Mouse (Mus musculus): ENCODE data around the gene Dennd5a. TPM values are rescaled to one million over a fixed set of nuclear protein-coding genes. Genes with fewer than 3 reads are reported as not detected.
A peak's percentile ranks its signal among the peaks of the same experiment; 100 is the strongest.

Gene Dennd5a
- polyA plus RNA-seq (2015; fragmentation: Nextera tagmentation; extraction: Ambion mirVana) = 24.7 and 27.3 TPM in 2 replicates

DNA sequence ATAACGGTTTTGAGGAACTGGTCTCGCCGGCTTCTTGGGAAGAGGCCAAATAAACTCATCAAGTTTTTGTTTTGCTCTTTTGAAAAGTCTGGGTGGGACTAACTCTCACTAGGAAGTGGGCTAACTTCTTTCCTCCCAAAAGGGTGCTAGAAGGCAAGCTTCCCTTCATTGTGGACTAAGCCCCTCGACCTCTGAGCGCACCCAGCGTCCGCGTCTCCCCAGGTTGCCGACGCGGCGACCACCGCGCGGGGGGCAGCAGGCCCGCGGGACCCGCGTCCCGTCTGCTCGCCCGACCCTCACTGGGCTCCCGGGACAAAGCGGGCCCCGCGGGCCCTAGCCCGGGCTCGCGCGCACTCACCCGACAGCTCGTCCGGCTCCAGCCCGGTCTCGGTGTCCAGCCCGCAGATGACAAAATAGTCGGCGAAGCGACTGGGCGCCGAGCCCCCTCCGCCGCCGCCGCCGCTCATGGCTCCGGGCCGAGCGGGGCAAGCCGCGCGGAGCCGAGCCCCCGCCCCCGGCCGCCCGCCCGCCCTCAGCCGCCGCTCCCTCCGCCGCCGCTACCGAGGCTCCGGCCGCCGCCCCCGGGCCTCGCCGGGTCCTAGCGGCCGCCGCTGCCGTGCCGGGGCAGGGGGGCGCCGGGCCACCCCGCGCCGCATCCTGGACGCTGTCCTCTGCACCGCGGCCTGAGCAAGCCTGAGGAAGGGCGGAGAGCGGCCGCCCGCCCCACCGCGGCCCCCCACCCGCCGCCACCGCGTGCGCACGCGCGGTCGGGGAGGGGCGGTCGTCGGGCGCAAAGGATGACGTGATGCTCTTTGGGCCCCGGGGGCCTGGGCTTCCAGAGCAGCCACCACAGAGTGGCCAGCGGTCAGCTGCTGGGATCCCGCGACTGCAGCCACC, at the start of gene Dennd5a:
Gene Dennd5a, minus strand, starts transcription at position 755 of the 897 bp plus-strand sequence.
- Histone ChIP-seq H3K27ac (ENCODE audit: low read length) (peak within 1 kb of the TSS; percentile 87), H3K9ac (ENCODE audit: low read length) (peak within 1 kb of the TSS; percentile 95), H3K4me3 (replicated peaks; ENCODE audit: low read length) (peak within 1 kb of the TSS; percentile 78), H3K36me3 (ENCODE audit: control insufficient read depth, insufficient read depth, low read length) (no peaks in the 10 kb centered on the region), H3K4me2 (ENCODE audit: low read depth, low read length) (peak within 1 kb of the TSS; percentile 72), H3K27me3 (ENCODE audit: control insufficient read depth, insufficient read depth, low read length) (no peaks in the 10 kb centered on the region), H3K9me3 (replicated peaks; ENCODE audit: control insufficient read depth, low read length) (no peaks in the 10 kb centered on the region), H3K4me1 (ENCODE audit: control insufficient read depth, insufficient read depth, low read length) (peaks cover 16% of the 10 kb centered on the region)
- peak; percentile 94 for ATAC-seq (ENCODE audit: insufficient read depth, low FRiP score)
- under 1% methylated on average over 83 of the region's 107 CpGs for WGBS

- no peaks in the 10 kb centered on the region for H3K27me3 ChIP-seq (ENCODE audit: control insufficient read depth, insufficient read depth, low read length)
- WGBS = 78% methylated on average over 6 of the region's 6 CpGs
- no peak for ATAC-seq (ENCODE audit: insufficient read depth, low FRiP score)
- H3K9me3 ChIP-seq (replicated peaks; ENCODE audit: control insufficient read depth, low read length) = no peaks in the 10 kb centered on the region
- H3K4me1 ChIP-seq (ENCODE audit: control insufficient read depth, insufficient read depth, low read length) = no peaks in the 10 kb centered on the region
- H3K4me3 ChIP-seq (replicated peaks; ENCODE audit: low read length) = no peak overlapping the region
- no peak overlapping the region for H3K27ac ChIP-seq (ENCODE audit: low read length)
- H3K9ac ChIP-seq (ENCODE audit: low read length) = no peak overlapping the region
- H3K4me2 ChIP-seq (ENCODE audit: low read depth, low read length) = no peak overlapping the region
- H3K36me3 ChIP-seq (ENCODE audit: control insufficient read depth, insufficient read depth, low read length) = no peaks in the 10 kb centered on the region
Observed at GRCm38 (mm10) chr7:110009084-110009483, 48.8 kb upstream of the Dennd5a start.

DNA sequence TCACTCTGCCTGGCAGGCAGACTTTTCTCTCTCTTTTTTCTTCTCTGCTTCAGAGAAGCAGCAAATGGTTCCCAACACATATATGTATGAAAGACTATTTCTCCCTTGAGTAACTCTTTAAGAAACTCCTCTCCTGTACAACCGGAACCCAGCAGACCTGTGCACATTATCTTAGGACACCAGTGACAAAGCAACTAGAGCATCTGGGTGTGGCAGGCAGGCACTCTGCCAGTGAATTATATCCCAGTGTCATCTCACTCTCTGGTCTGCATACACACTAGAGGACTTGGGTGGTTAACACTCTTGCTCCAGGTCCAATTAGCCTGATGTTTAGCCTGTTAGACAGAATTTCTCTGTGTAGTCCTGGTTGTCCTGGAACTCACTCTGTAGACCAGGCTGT, 48.2 kb upstream of the Dennd5a start:
- no peak for ATAC-seq (ENCODE audit: insufficient read depth, low FRiP score)
- no peaks in the 10 kb centered on the region for H3K9me3 ChIP-seq (replicated peaks; ENCODE audit: control insufficient read depth, low read length)
- no peak overlapping the region for H3K4me2 ChIP-seq (ENCODE audit: low read depth, low read length)
- no peak overlapping the region for H3K4me3 ChIP-seq (replicated peaks; ENCODE audit: low read length)
- H3K36me3 ChIP-seq (ENCODE audit: control insufficient read depth, insufficient read depth, low read length) = no peaks in the 10 kb centered on the region
- H3K4me1 ChIP-seq (ENCODE audit: control insufficient read depth, insufficient read depth, low read length) = no peaks in the 10 kb centered on the region
- no peak overlapping the region for H3K9ac ChIP-seq (ENCODE audit: low read length)
- H3K27me3 ChIP-seq (ENCODE audit: control insufficient read depth, insufficient read depth, low read length) = no peaks in the 10 kb centered on the region
- H3K27ac ChIP-seq (ENCODE audit: low read length) = no peak overlapping the region
- WGBS = 89% methylated on average over 1 of the region's 1 CpGs

DNA sequence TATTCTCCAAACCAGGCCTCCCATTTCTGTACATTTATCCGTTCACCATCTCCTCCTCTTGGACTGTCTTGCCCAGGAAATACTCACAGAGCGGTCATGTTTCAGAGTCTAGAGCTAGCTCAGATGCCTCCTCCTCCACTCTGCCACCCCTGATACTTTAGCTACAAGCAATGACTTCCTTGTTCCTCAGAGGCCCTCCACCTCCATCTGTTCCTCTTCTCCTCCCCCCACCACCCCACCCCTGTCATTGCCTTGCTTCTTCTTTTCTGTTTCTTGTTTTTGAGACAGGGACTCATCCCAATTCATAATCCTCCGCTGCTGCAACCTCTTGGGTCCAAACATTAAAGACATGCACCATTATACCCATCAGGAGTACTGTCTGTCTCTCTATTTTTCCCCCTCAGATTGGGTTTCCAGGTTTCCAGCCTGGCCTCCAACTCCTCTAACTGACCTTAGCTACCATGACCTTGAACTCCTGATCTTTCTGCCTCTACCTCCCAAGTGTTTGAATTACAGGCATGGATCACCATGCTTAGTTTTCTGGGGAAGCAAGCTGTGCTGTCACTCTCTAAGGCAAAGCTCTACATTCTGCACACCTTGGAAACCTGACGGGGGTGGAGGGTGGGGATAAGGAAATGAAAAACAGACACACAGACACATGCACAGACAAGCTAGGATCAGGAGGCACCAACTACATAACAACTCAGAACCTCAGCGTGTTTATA, 46.4 kb upstream of the Dennd5a start:
- Histone ChIP-seq H3K36me3 (ENCODE audit: control insufficient read depth, insufficient read depth, low read length) (no peaks in the 10 kb centered on the region), H3K9ac (ENCODE audit: low read length) (no peak overlapping the region), H3K27me3 (ENCODE audit: control insufficient read depth, insufficient read depth, low read length) (no peaks in the 10 kb centered on the region), H3K4me1 (ENCODE audit: control insufficient read depth, insufficient read depth, low read length) (no peaks in the 10 kb centered on the region; the same call in 1 of the 2 replicates), H3K27ac (ENCODE audit: low read length) (no peak overlapping the region), H3K4me2 (ENCODE audit: low read depth, low read length) (no peak overlapping the region), H3K9me3 (replicated peaks; ENCODE audit: control insufficient read depth, low read length) (no peaks in the 10 kb centered on the region), H3K4me3 (replicated peaks; ENCODE audit: low read length) (no peak overlapping the region)
- WGBS = 68% methylated on average over 5 of the region's 5 CpGs
- no peak for ATAC-seq (ENCODE audit: insufficient read depth, low FRiP score)

GRCm38 (mm10) chr7:110005976-110006375, 45.7 kb upstream of the Dennd5a start:
- Histone ChIP-seq H3K27ac (ENCODE audit: low read length) (no peak overlapping the region), H3K4me2 (ENCODE audit: low read depth, low read length) (no peak overlapping the region), H3K4me1 (ENCODE audit: control insufficient read depth, insufficient read depth, low read length) (no peaks in the 10 kb centered on the region; the same call in 1 of the 2 replicates), H3K9ac (ENCODE audit: low read length) (no peak overlapping the region), H3K4me3 (replicated peaks; ENCODE audit: low read length) (no peak overlapping the region), H3K27me3 (ENCODE audit: control insufficient read depth, insufficient read depth, low read length) (no peaks in the 10 kb centered on the region), H3K36me3 (ENCODE audit: control insufficient read depth, insufficient read depth, low read length) (no peaks in the 10 kb centered on the region), H3K9me3 (replicated peaks; ENCODE audit: control insufficient read depth, low read length) (no peaks in the 10 kb centered on the region)
- ATAC-seq (ENCODE audit: insufficient read depth, low FRiP score) = no peak

- H3K9me3 ChIP-seq (replicated peaks; ENCODE audit: control insufficient read depth, low read length) = no peaks in the 10 kb centered on the region
- 13% methylated on average over 20 of the region's 20 CpGs for WGBS
- peak overlapping the region; percentile 17 for H3K4me3 ChIP-seq (replicated peaks; ENCODE audit: low read length)
- H3K36me3 ChIP-seq (ENCODE audit: control insufficient read depth, insufficient read depth, low read length) = no peaks in the 10 kb centered on the region
- ATAC-seq (ENCODE audit: insufficient read depth, low FRiP score) = peak; percentile 50; the same call in 1 of the 2 replicates
- no peak overlapping the region for H3K27ac ChIP-seq (ENCODE audit: low read length)
- no peaks in the 10 kb centered on the region for H3K27me3 ChIP-seq (ENCODE audit: control insufficient read depth, insufficient read depth, low read length)
- no peaks in the 10 kb centered on the region; the same call in 1 of the 2 replicates for H3K4me1 ChIP-seq (ENCODE audit: control insufficient read depth, insufficient read depth, low read length)
- H3K9ac ChIP-seq (ENCODE audit: low read length) = peak overlapping the region; percentile 55
- H3K4me2 ChIP-seq (ENCODE audit: low read depth, low read length) = peak overlapping the region; percentile 41
Observed at GRCm38 (mm10) chr7:110002968-110003367, 42.7 kb upstream of the Dennd5a start.

GRCm38 (mm10) chr7:110002092-110002491, 41.8 kb upstream of the Dennd5a start:
- Histone ChIP-seq H3K4me1 (ENCODE audit: control insufficient read depth, insufficient read depth, low read length) (no peaks in the 10 kb centered on the region; the same call in 1 of the 2 replicates), H3K27ac (ENCODE audit: low read length) (no peak overlapping the region), H3K9me3 (replicated peaks; ENCODE audit: control insufficient read depth, low read length) (no peaks in the 10 kb centered on the region), H3K4me2 (ENCODE audit: low read depth, low read length) (no peak overlapping the region), H3K4me3 (replicated peaks; ENCODE audit: low read length) (no peak overlapping the region), H3K27me3 (ENCODE audit: control insufficient read depth, insufficient read depth, low read length) (no peaks in the 10 kb centered on the region), H3K9ac (ENCODE audit: low read length) (no peak overlapping the region), H3K36me3 (ENCODE audit: control insufficient read depth, insufficient read depth, low read length) (no peaks in the 10 kb centered on the region)
- ATAC-seq (ENCODE audit: insufficient read depth, low FRiP score) = no peak

DNA sequence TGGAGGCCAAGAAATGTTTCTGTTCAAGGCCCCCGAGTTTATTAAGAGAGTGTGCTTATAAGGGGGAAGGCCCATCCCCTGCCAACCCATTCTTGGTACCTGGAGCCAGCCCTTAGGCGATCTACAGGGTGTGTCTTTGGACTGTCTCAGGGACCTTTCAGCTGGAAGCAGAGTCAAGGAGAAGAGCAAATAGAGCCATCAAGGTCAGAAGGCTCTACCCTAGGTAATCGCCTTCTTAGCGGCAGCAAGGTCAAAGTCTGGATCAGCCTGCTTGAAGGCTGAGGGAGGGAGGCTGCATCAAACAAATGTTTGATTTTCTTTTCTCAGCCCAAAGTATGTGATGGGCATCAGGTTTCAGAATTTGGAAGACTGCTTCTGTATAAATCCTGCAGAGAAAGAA, 38.1 kb upstream of the Dennd5a start:
- 69% methylated on average over 4 of the region's 4 CpGs for WGBS
- peaks cover 4% of the 10 kb centered on the region for H3K4me1 ChIP-seq (ENCODE audit: control insufficient read depth, insufficient read depth, low read length)
- no peak overlapping the region for H3K9ac ChIP-seq (ENCODE audit: low read length)
- no peaks in the 10 kb centered on the region for H3K9me3 ChIP-seq (replicated peaks; ENCODE audit: control insufficient read depth, low read length)
- no peaks in the 10 kb centered on the region for H3K36me3 ChIP-seq (ENCODE audit: control insufficient read depth, insufficient read depth, low read length)
- no peaks in the 10 kb centered on the region for H3K27me3 ChIP-seq (ENCODE audit: control insufficient read depth, insufficient read depth, low read length)
- H3K4me2 ChIP-seq (ENCODE audit: low read depth, low read length) = no peak overlapping the region
- no peak for ATAC-seq (ENCODE audit: insufficient read depth, low FRiP score)
- H3K4me3 ChIP-seq (replicated peaks; ENCODE audit: low read length) = no peak overlapping the region
- H3K27ac ChIP-seq (ENCODE audit: low read length) = no peak overlapping the region
